Mouse (Mus musculus) layer of hippocampus, postnatal 36 days (tissue): ENCODE measurements around the gene Nkd1. TPM values are rescaled to one million over a fixed set of nuclear protein-coding genes. Genes with fewer than 3 reads are reported as not detected.
A peak's percentile ranks its signal among the peaks of the same experiment; 100 is the strongest.

Source experiments
- DNase-seq, 2 experiments: peaks; one replicate each; pipeline ENCODE4 v3.0.0; 2022
- total RNA-seq, 2 experiments: library from RNA; stranded (reverse); gene quantifications; 2 replicates each; pipeline ENCODE4 v1.2.3; 2021

The Nkd1 gene
- total RNA-seq, 2 experiments from 2014 or later: 10.1 to 11.9 TPM

GRCm38 (mm10) chr8:88538976-88539371, 17.8 kb downstream of the Nkd1 start:
- no peak for DNase-seq

GRCm38 (mm10) chr8:88539963-88540362, 18.8 kb downstream of the Nkd1 start:
- DNase-seq: no peak

DNA sequence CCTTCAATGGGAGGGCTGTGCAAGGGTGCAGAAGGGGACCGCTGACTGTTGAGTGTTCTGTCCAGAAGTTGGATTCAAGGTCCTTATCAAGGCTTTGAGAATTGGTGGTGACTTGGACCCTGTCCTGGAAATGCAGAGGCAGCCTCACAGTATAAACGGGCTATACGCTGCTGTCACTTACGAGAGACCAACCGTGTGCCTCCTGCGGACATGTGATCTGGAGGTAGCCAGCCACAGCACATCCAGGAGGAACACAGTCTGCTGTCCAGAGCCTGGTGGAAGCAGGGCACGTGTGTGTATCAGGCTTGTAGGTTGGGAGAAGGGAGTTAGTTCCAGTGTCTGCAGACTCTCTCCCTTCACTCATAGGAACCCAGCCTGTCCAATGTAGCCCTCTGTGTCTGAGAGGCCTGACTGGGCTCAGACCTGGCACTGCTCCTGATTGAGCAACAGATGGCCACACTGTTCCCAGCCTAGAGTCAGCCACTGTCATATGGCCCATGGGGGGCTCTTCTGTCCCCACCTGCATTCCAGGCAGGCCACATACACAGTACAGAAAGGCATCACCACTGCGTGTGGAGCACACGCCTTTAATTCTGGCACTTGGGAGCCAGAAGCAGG, 21.6 kb downstream of the Nkd1 start:
- no peak for DNase-seq

DNA sequence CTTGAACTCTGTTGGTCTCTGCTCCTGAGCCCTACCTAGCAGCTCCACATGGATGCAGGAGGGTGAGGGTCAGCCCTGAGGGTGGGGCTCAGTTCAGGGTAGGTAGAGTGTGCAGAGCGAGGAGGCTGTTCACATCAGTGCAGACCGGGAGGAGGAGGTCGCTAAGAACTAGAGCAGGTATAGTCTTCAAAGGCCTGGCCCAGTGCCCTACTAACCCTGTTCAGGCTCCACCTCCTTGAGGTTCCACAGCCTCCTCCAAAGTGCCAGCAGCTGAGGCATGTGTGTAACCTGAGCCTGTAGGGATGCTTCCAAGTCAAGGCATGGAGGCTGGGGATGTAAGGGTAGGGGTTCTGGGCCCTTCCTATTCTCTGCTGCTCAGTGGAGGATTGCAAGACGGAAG, 23.5 kb downstream of the Nkd1 start:
- no peak for DNase-seq

DNA sequence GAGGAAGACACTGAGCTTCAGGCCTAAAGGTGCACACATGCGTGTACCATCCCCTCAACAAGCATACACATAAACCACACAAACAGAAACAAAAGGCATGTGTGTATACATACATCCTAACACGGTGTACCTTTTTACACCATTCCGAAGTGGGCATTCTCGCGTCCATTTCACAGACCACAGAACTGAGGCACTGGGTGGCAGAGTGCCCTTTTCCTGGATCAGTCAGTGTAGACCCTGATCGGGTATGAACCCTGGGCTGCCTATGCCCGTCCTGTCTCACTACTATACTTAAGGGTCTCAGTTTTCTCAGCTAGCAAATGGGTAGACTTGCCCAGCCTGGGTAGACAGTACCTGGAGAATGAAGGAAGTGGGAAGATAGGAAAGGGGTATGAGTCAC, 24.3 kb downstream of the Nkd1 start:
- no peak for DNase-seq

DNA sequence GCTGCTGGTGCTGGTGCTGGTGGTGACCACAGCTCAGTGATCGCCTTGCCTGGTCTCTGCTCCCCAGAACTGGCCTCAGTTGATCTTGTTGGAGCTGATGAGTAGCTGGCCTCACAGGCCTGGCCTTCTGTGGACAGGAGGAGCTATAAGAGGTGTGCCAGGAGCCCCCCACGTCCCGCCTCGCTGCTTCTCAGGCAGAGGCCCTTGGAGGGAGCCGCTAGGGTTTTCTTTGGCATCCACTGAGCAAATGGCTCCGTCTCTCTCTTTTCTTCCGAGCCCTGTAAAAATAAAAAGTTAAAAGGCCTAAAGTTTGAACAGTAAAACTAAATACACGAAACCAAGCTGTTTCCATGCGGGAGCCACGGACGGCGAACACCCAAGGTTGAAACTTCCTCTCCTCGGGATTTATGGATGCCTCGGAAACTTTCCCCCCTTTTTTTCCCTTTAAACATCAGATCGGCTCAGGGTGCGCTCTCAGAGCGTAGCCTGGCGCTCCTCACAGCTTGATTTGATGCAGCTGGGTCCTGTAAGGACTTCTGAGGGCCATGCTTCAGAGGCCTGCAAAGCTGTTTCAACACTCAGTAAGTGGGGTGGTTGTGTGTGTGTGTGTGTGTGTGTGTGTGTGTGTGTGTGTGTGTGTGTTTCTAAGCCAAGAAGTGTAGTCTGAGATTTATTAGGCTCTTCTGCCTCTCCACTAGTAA, 25.0 kb downstream of the Nkd1 start:
- no peak for DNase-seq

GRCm38 (mm10) chr8:88555669-88556068, 34.5 kb downstream of the Nkd1 start:
- no peak for DNase-seq

DNA sequence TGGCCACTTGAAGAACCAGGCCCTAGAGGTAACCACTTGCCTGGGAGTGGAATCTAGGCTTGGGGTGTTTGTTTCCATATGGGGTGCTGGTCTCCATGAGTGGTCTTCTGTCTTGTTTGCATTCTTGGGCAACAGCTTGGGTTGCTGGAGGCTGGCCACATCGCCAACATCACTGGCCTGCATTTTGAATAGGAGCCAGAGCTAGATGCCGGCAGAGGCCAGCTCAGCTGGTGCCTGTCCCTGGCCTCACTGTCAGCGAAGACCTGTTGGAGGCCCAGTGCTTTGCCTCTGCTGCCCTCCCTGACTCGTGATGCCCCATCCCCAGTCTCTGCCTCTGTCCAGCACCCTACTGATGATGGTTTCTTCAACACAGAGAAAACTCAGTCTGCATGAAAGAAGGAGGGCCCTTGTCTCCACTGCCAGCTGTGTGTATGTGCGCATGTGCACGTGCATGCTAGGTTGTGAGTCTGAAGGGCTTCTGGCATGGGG, 38.9 kb downstream of the Nkd1 start:
- DNase-seq: no peak

DNA sequence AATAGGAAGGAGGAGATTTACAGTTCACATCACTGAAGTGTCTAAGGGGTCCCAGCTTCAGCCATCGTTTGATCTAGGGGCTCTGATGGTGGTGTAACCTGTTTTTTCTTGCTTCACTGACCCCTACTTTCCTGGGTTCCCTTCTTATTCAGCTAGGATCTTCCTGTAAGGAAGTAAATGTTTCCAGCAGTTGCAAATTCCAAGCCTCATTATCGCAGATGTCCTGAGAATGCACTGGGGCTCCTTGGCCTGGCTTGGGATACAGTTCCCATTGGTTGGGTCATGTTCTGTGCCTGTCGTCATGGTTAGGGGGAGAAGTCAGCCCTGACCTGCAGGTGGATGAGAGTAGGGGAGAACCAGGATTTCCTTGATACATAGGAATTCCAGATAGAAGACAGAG, 40.2 kb downstream of the Nkd1 start:
- no peak for DNase-seq

GRCm38 (mm10) chr8:88564256-88564903, 43.2 kb downstream of the Nkd1 start:
- no peak for DNase-seq

DNA sequence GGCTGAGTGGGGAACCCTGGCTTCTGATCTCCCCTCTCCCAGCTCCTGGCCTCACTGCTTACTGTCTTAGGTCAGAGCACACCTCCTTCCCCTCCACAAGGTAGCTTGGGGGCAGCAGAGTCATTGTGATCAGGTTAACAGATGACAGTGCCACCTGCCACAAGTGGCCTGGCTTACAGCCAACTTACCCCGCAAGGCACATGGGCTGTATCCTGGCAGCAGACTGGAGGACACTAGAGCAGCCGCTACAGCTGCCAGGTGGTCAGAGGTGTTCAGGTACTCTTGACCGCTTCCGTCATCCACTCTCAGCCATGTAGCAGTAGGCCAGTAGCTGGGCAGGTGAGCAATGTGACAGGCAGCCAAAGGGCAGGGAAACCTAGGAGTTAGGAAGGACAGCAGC, 45.0 kb downstream of the Nkd1 start:
- DNase-seq: no peak

- DNase-seq: no peak
Measured at GRCm38 (mm10) chr8:88567314-88568121, 46.4 kb downstream of the Nkd1 start.

- no peak for DNase-seq
Measured at GRCm38 (mm10) chr8:88568211-88568610, 47.1 kb downstream of the Nkd1 start.

- no peak for DNase-seq
Measured at GRCm38 (mm10) chr8:88569366-88569765, 48.2 kb downstream of the Nkd1 start.

DNA sequence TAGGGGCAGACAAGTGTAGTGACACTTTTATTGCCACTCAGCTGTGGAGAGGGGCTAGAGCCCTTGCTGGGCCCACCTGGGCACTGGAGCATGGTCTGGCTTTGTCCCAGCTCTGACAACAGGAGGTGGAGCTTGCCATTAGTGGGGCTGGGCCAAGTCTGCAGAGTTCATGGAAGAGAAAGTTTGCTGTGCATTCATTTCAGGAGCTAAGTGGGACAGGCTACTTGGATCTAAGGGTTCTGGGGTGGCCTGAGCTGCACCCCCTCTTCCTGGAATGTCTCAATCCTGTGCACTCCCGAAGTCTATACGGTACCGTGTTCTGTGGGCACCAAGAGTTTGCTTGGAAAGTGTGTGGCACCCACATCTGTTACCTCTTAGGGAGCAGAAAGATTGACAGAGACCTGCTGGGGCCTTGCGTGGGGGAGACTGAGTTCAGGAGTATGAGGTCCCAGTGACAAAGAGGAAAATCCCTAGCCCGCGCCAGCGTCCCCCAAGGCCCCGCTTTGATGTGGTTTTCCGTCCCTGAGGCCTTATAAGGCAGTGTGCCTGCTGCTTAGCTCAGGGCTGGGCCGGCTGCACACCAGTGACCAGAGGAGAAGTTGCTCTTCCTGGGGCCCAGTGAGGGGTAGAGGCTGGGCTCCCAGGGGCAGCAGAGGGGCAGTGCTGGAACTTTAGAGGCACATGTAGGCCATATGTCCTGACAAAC, 49.3 kb downstream of the Nkd1 start:
- no peak for DNase-seq

DNA sequence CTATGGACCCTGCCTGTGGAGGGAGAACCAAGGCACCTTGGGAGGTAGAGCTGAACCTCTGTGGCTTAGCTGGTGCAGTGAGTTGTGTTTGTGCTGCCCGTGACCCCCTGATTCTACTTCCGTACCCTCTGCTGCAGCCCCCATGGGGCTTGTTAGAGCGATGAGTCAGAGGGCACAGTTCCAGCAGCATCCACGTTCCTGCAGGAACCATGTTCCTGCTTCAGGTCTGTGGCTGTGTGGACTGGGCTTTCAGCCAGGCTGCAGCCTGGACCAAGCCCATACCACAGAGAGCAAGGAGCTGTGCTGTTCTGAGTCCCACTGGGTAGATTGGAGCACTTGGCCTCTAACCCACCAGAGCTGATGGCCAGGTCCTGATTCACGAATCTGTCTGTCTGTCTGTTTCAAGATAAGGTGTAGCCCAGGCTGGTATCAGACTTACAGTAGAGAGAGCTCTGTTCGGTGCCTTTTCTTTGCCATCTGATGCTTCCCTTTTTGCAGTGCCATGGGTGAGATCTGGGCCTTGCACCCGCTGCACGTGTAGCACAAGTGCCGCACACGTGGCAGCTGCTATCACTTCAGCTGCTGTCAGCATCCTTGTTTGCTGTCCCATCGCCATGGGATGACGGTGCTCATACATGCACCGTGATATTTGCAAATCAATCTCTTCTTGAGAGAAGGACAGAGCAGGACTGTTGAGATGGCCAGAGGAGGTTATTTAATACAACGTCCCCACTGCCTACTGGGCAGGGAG, 50.5 kb downstream of the Nkd1 start:
- DNase-seq: no peak

- DNase-seq: no peak
Measured at GRCm38 (mm10) chr8:88572185-88572909, 51.2 kb downstream of the Nkd1 start.

DNA sequence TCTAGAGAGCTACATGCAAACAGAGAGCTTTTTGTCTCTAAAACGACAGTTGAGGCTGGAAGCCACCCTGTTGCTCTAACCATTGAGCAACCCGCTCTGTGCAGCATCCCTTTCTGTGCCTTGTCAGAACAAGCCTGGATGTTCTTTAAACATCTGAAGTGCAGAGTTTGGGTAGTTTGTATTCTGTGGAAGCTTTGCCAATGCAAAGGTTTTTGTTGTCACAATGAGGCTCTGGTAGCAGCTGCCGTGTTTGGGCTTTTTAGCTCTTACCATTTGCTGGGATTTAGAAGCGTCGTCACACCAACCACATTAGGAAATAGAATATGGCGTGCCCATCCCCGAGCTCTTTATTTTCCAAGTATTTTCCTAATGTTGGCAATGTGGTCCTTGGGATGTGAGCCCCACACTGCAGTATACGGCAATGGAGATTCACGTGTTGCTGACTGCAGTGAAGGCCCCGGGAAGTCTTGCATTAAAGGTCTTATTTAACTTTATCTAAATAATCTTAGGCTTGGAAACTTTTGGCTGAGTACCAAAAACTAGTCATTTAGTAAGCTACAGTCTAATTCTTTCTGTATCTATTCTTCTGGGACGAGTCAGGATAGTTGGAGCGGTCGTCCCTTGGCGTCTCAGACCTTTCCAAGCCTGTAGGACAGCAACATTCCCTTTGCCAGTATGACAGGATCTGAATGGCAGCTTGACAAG, 51.9 kb downstream of the Nkd1 start:
- DNase-seq: peak in 1 of 2 experiments; percentile 35

DNA sequence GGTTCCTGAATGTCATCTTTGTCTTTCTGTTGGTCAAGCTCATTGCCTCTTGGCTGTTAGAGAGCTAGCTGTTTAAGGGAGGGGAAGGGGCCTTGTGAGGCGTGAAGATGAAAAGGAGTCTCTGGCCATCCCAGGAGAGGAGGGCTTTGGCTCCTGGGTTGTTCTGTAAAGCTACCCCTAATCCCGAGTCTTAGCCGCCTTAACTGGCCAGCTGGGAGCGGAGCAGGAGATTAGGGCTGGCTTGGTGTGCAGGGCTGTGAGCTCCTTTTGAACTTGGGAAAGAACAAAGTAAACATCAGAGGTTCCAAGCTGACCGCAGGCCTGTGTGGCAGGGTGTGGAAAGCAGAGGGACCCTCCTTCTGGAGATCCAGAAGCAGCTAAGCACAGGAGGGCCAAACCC, 53.8 kb downstream of the Nkd1 start:
- DNase-seq: no peak
